Mouse (Mus musculus) kidney, adult 2 months (tissue): ENCODE measurements at regions not wholly inside any gene's neighbourhood (a gene's known extent, or its start where the extent isn't known, plus 50 kb on each side); places are given as distances from the start of the nearest gene placed in this dataset.

Experiments
- CTCF ChIP-seq: fragments of 200-500 bp; conservative IDR thresholded peaks from 2 replicates; pipeline ENCODE4 v1.5.1; 2011; ENCODE audit warnings: low read depth, mild to moderate bottlenecking, control low read depth, low read length, moderate library complexity, mixed read lengths; ENCODE audit not compliant: insufficient read depth, insufficient read length
- POLR2A ChIP-seq: fragments of 200-500 bp; IDR thresholded peaks from one replicate; pipeline ENCODE4 v1.6.1; 2011; ENCODE audit warnings: low read depth, low read length, control low read depth

GRCm38 (mm10) chr12:107221276-107221970 lies 267.0 kb upstream of the 3110018I06Rik start:
- TF ChIP-seq POLR2A (no peak), CTCF (no peak)
